Mouse (Mus musculus): ENCODE measurements around the gene Neurl2. TPM values are rescaled to one million over a fixed set of nuclear protein-coding genes. Genes with fewer than 3 reads are reported as not detected.
A peak's percentile ranks its signal among the peaks of the same experiment; 100 is the strongest.
"Not testable (repeated sequence)": the region's sequence is repeated elsewhere in the genome, so short reads cannot be mapped to it uniquely, and the experiment has no call there.

Neurl2 gene
- polyA plus RNA-seq, 1 experiment from 2014 or later: 5.2 TPM

DNA sequence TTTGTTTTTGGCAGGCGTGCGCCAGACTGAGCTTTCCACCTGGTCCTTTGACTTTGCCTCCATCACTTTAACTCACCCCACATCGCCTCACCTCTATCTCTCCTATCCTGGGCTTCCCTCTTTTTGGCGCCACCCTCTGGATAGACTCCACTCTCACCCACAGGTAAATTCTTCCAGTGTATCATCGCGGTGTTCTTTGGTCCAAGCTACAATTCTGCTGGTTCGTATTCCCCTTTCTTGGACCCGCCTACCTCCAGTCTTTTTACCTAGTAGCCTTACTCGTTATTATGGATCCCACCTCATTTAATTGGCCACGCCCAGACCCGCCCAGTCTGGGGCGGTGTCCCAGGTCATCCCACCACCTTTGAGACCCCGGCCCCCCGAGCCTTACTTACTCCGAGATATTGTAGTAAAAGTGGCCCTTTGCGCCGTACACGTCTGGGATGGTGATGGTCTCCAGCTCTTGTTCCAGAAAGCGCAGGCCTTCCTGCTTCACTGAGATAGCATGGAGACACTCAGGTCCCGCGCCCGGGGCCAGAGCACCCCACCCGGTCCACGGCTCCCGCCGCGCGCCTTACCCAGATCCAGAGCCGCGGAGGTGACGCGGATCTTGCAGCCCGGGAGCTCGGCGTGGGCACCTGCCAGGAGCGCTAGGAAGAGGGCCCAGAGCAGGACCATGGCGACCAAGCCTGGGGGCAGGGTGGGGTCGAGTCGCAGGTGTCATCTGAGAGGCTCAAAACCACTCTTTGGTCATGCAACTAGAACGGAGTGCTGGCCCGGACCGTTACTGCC lies 23.2 kb upstream of the Neurl2 start:
- peak overlapping the region; percentile 52 for H3K4me3 ChIP-seq
- H3K9ac ChIP-seq (replicated peaks): peak overlapping the region; percentile 66
- peaks cover 22% of the 10 kb centered on the region for H3K4me1 ChIP-seq
- WGBS: 1% methylated on average over 42 of the region's 42 CpGs
- peak overlapping the region; percentile 95 for H3K4me2 ChIP-seq (replicated peaks)
- H3K9me3 ChIP-seq: no peaks in the 10 kb centered on the region
- H3K36me3 ChIP-seq: 0 out of 2 replicates have a peak, but pooled peaks cover 4% of the 10 kb centered on the region
- peaks cover 46% of the 10 kb centered on the region for H3K27me3 ChIP-seq
- 0 out of 2 replicates have a peak overlapping the region, but pooled peaks have one; percentile 58 for H3K27ac ChIP-seq (replicated peaks)
- ATAC-seq (ENCODE audit: low FRiP score, low read depth): peak; percentile 13; the same call in 1 of the 2 replicates

DNA sequence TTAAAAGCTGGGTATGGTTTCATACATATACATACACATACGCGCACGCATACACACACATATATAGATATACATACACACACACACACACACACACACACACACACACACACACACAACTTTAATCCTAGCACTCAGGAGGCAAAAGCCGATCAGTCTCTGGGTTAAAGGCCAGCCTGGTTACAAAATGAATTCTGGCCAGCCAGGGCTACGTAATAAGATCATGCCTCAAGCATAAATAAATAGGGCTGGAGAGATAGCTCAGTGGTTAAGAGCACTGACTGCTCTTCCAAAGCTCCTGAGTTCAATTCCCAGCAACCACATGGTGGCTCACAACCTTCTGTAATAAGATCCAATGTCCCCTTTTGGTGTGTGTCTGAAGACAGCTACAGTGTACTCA lies 22.3 kb upstream of the Neurl2 start:
- peaks cover 22% of the 10 kb centered on the region for H3K4me1 ChIP-seq
- WGBS: 72% methylated on average over 5 of the region's 5 CpGs
- not testable (repeated sequence) for H3K9ac ChIP-seq (replicated peaks); H3K27ac ChIP-seq (replicated peaks); ATAC-seq (ENCODE audit: low FRiP score, low read depth); H3K9me3 ChIP-seq
- 0 out of 2 replicates have a peak overlapping the region, but pooled peaks have one; percentile 95 for H3K4me2 ChIP-seq (replicated peaks)
- H3K4me3 ChIP-seq: peak overlapping the region; percentile 52; the same call in 1 of the 2 replicates
- peaks cover 46% of the 10 kb centered on the region for H3K27me3 ChIP-seq
- H3K36me3 ChIP-seq: peaks cover 11% of the 10 kb centered on the region; the same call in 1 of the 2 replicates

DNA sequence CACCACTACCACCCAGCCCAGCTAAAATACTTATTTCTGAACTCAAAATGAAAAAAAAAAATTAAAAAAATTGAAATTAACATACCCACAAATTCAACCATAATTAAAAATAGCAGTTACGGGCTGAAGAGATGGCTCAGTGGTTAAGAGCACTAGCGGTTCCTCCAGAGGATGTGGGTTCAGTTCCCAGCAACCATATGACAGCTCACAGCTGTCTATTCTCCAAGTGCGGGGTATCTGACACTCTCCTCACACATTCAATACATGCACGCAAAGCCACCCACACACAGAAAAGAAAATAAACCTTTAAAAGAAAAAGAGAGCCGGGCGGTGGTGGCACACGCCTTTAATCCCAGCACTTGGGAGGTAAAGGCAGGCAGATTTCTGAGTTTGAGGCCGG lies 16.8 kb upstream of the Neurl2 start:
- 87% methylated on average over 8 of the region's 8 CpGs for WGBS
- Histone ChIP-seq H3K9me3 (no peaks in the 10 kb centered on the region), H3K4me3 (no peak overlapping the region), H3K4me2 (replicated peaks) (no peak overlapping the region), H3K27me3 (peaks cover 5% of the 10 kb centered on the region; the same call in 1 of the 2 replicates), H3K4me1 (no peaks in the 10 kb centered on the region), H3K27ac (replicated peaks) (no peak overlapping the region), H3K9ac (replicated peaks) (no peak overlapping the region), H3K36me3 (peaks cover 23% of the 10 kb centered on the region; the same call in 1 of the 2 replicates)
- no peak for ATAC-seq (ENCODE audit: low FRiP score, low read depth)

DNA sequence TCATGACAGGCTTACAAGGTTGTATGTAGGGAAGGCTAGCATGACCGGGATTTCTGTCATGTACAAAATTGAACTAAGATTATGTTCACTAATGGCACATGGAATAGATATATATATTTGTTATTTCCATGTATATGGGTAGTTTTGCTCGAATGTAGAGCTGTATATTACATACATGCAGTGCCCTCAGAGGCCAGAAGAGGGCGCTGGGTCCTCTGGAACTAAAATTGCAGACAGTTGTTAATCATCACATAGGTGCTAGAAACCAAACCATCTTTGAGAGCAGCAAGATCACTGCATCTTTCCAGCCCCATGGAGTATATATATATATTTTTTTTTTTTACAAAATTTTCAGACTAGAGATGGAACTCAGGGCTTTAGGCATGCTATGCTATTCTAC lies 12.5 kb upstream of the Neurl2 start:
- no peak for ATAC-seq (ENCODE audit: low FRiP score, low read depth)
- Histone ChIP-seq H3K9ac (replicated peaks) (no peak overlapping the region), H3K4me3 (no peak overlapping the region), H3K27ac (replicated peaks) (no peak overlapping the region), H3K9me3 (no peaks in the 10 kb centered on the region), H3K4me2 (replicated peaks) (no peak overlapping the region), H3K36me3 (peaks cover 12% of the 10 kb centered on the region; the same call in 1 of the 2 replicates), H3K27me3 (no peaks in the 10 kb centered on the region), H3K4me1 (no peaks in the 10 kb centered on the region)
- WGBS: 54% methylated on average over 3 of the region's 3 CpGs

DNA sequence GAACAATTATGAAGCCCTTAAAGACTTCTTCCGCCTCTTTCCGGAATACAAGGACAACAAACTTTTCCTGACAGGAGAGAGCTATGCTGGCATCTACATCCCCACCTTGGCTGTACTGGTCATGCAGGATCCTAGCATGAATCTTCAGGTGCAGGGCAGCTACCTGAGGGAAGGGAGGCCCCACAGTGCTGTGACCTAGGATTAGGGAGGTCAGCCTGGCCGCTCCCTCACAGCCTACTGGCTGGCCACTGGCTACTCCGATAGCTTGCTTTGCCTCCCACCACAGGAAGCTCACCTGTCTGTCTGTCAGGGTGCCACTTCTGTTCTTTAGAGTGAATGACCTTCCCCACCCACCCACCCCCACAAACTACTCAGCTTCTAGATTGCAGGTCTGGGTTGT lies 1.9 kb upstream of the Neurl2 start:
- Histone ChIP-seq H3K27ac (replicated peaks) (no peak overlapping the region), H3K36me3 (peaks cover 31% of the 10 kb centered on the region), H3K4me1 (peaks cover 19% of the 10 kb centered on the region), H3K4me3 (no peak overlapping the region; the same call in 1 of the 2 replicates), H3K4me2 (replicated peaks) (0 out of 2 replicates have a peak overlapping the region, but pooled peaks have one; percentile 100), H3K9ac (replicated peaks) (no peak overlapping the region), H3K9me3 (no peaks in the 10 kb centered on the region), H3K27me3 (no peaks in the 10 kb centered on the region)
- no peak for ATAC-seq (ENCODE audit: low FRiP score, low read depth)
- WGBS: 96% methylated on average over 4 of the region's 4 CpGs

DNA sequence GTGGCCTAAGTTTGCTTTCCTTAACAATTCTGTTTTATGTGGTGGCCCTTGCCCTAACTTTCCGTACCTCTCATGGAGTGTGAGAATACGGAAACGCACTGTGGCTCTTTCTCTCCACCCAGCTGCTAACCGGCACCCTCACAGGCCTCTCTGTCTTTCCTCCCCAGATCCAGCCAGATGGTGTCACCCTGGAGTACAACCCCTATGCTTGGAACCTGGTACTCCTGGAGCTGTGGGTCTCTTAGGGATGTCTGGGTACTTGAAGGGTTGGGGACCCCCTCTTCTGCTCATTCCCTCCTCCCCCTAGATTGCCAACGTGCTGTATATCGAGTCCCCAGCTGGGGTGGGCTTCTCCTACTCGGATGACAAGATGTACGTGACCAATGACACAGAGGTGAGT lies 1.3 kb upstream of the Neurl2 start:
- H3K4me1 ChIP-seq: peaks cover 19% of the 10 kb centered on the region
- H3K9ac ChIP-seq (replicated peaks): peak overlapping the region; percentile 83
- H3K27me3 ChIP-seq: no peaks in the 10 kb centered on the region
- no peak; the same call in 1 of the 2 replicates for ATAC-seq (ENCODE audit: low FRiP score, low read depth)
- H3K4me2 ChIP-seq (replicated peaks): peak overlapping the region; percentile 100
- H3K9me3 ChIP-seq: no peaks in the 10 kb centered on the region
- no peak overlapping the region for H3K27ac ChIP-seq (replicated peaks)
- peak overlapping the region; percentile 76 for H3K4me3 ChIP-seq
- 46% methylated on average over 8 of the region's 8 CpGs for WGBS
- H3K36me3 ChIP-seq: peaks cover 25% of the 10 kb centered on the region

DNA sequence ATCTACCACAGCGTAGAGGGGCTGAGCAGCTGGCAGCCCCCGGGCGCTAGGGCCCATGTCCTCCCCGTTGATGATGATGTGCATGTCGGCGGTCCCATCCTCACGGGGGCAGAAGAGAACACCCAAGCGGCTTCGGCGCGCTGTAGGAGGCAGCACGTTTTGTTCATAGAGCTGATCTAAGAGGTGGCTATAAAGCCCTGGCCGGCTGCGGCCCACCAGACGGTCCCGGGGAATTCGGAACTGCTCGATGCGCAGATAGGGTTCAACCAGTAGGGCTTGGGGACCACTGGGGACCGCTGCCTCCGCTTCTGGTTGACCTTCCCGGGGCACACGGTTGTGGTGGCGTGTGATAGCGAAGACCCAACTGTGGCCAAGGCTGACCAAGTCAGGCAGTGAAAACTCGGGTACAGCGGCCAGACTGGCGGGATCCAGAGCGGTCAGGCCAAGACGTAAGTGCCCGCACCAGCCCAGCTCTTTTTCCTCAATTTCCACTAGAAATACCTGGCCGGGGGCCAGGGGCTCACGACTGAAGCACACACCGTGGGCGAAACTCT lies 431 bp downstream of the Neurl2 start, which contains the start of gene Ctsa:
Ctsa (plus strand) TSS at position 126 of the 554 bp plus-strand sequence.
- ATAC-seq (ENCODE audit: low FRiP score, low read depth): peak; percentile 67
- Histone ChIP-seq H3K4me3 (peak within 1 kb of the TSS; percentile 76), H3K27me3 (no peaks in the 10 kb centered on the region), H3K27ac (replicated peaks) (peak within 1 kb of the TSS; percentile 70), H3K9ac (replicated peaks) (peak within 1 kb of the TSS; percentile 83), H3K36me3 (peaks cover 14% of the 10 kb centered on the region; the same call in 1 of the 2 replicates), H3K4me1 (peaks cover 19% of the 10 kb centered on the region), H3K4me2 (replicated peaks) (peak within 1 kb of the TSS; percentile 100), H3K9me3 (no peaks in the 10 kb centered on the region)
- WGBS: under 1% methylated on average over 35 of the region's 35 CpGs

DNA sequence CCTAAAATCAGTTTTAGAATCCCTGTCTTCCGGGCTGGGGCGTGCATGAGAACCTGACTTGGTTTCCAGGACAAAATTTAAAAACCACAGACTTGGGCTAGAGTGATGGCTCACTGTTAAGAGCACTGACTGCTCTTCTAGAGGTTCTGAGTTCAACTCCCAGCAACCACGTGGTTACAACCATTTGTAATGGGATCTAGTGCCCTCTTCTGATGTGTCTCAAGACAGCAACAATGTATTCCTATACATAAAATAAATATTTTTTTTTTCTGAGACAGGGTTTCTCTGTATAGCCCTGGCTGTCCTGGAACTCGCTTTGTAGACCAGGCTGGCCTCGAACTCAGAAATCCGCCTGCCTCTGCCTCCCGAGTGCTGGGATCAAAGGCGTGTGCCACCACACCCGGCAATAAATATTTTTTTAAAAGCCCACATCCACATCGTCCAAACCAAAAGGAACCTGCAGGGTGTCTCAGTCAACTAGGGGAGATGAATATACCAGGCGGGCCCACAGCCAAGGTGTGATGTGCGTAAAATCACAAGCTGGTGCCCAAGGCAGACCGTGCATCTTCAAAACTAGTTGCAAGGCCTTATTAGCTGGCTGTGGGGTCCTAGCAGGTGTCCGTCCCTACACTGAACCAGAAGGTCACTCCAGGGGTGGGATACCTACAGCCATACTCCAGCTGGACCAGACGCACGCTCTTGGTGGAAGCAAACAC lies 1.1 kb downstream of the Neurl2 start:
- WGBS: 64% methylated on average over 16 of the region's 16 CpGs
- Histone ChIP-seq H3K4me3 (peak overlapping the region; percentile 76), H3K9ac (replicated peaks) (peak overlapping the region; percentile 83), H3K27me3 (no peaks in the 10 kb centered on the region), H3K4me1 (peaks cover 19% of the 10 kb centered on the region), H3K27ac (replicated peaks) (peak overlapping the region; percentile 70), H3K36me3 (peaks cover 14% of the 10 kb centered on the region), H3K4me2 (replicated peaks) (peak overlapping the region; percentile 100), H3K9me3 (no peaks in the 10 kb centered on the region)
- no peak for ATAC-seq (ENCODE audit: low FRiP score, low read depth)

DNA sequence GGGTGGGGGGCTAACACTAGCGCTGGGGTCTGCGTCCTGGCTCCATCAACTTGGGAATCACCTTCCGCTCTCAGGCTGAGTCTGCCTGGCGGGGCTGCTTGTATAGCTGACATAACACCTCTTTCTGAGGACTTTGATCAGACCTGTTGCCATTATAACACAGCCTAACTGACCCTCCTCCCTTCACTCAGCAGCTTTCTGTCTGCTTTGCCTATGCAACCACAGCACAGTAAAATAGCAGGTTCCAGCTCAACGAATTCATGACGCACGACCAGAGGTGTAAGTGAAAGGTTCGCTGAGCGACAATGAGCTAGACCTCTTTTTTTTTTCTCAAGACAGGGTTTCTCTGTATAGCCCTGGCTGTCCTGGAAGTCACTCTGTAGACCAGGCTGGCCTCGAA lies 2.2 kb downstream of the Neurl2 start:
- no peaks in the 10 kb centered on the region for H3K9me3 ChIP-seq
- no peaks in the 10 kb centered on the region for H3K27me3 ChIP-seq
- H3K9ac ChIP-seq (replicated peaks): no peak overlapping the region
- ATAC-seq (ENCODE audit: low FRiP score, low read depth): no peak
- peaks cover 19% of the 10 kb centered on the region for H3K4me1 ChIP-seq
- peaks cover 24% of the 10 kb centered on the region for H3K36me3 ChIP-seq
- no peak overlapping the region for H3K4me3 ChIP-seq
- 87% methylated on average over 10 of the region's 10 CpGs for WGBS
- no peak overlapping the region for H3K27ac ChIP-seq (replicated peaks)
- no peak overlapping the region for H3K4me2 ChIP-seq (replicated peaks)

DNA sequence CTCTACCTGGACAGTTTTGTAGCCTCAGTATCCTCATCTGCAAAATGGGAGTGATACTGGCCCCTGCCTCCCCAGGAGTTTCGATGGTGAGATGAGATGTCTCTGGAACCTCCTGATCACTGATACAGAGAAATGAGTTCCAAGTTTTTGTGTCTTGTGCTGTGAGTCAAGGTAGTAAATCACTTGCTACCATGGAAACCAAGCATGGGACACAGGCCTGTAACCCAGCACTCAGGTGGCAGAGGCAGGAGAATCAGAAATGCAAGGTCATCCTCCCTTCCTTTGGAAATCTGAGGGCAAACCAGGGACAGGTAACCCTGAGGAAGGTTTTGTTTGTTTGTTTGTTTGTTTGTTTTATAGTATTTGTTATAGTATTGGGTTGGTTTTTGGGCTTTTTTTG lies 4.2 kb downstream of the Neurl2 start:
- peaks cover 10% of the 10 kb centered on the region for H3K4me1 ChIP-seq
- H3K9me3 ChIP-seq: no peaks in the 10 kb centered on the region
- ATAC-seq (ENCODE audit: low FRiP score, low read depth): no peak
- peaks cover 37% of the 10 kb centered on the region for H3K36me3 ChIP-seq
- H3K4me2 ChIP-seq (replicated peaks): no peak overlapping the region
- H3K4me3 ChIP-seq: no peak overlapping the region
- no peak overlapping the region for H3K27ac ChIP-seq (replicated peaks)
- no peak overlapping the region for H3K9ac ChIP-seq (replicated peaks)
- no peaks in the 10 kb centered on the region for H3K27me3 ChIP-seq
- 97% methylated on average over 1 of the region's 1 CpGs for WGBS

DNA sequence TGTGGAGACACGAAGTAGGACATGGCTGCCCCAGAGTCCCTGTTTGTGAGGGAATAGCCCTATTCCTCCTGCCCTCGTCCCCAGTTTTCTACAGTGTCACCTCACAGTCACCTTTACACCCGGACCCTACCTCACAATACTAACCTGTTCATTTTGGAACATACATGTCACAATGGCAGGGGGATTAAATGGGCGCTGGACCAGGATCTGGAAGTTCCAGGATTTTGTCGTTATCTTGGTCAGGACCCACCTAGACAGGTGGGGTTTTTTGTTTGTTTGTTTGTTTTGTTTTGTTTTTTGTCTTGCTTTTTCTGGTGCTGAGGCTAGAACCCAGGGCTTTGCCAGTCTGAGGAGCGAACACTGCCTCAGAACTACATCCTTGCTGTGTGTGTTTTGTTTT lies 4.8 kb downstream of the Neurl2 start, which contains the start of gene Spata25:
Spata25 (minus strand) TSS at position 101 of the 400 bp plus-strand sequence.
- H3K4me2 ChIP-seq (replicated peaks): no peak within 1 kb of the TSS
- peaks cover 37% of the 10 kb centered on the region for H3K36me3 ChIP-seq
- H3K4me1 ChIP-seq: peaks cover 14% of the 10 kb centered on the region
- no peaks in the 10 kb centered on the region for H3K27me3 ChIP-seq
- H3K27ac ChIP-seq (replicated peaks): no peak within 1 kb of the TSS
- no peak within 1 kb of the TSS for H3K4me3 ChIP-seq
- no peak within 1 kb of the TSS for H3K9ac ChIP-seq (replicated peaks)
- no peak for ATAC-seq (ENCODE audit: low FRiP score, low read depth)
- H3K9me3 ChIP-seq: no peaks in the 10 kb centered on the region
- WGBS: 86% methylated on average over 6 of the region's 6 CpGs

Data from midbrain, embryonic 12.5 days (tissue).